Mouse (Mus musculus) liver, embryonic 14.5 days (tissue): ENCODE measurements around the gene Clmn. TPM values are rescaled to one million over a fixed set of nuclear protein-coding genes. Genes with fewer than 3 reads are reported as not detected.

ENCODE experiments used
- ATAC-seq: fragments of 200-750 bp; cut with Nextera tagmentation; 2 replicates; pipeline ENCODE4 v1.8.0; 2017; ENCODE audit warnings: moderate number of reproducible peaks, mild to moderate bottlenecking, moderate library complexity; ENCODE audit not compliant: insufficient read depth
- DNase-seq, 3 experiments: peaks; one replicate each; pipeline ENCODE4 v3.0.0-alpha.2; 2012 to 2013; ENCODE audit warnings: low read depth in 3 of 3, low spot score in 3 of 3
- H3K27ac ChIP-seq: fragments of 300-500 bp; sonication (generic); 2 replicates; pipeline ENCODE4 v1.5.1; 2014; ENCODE audit warnings: moderate library complexity, mild to moderate bottlenecking, control low read depth, inconsistent platforms
- H3K27me3 ChIP-seq: fragments of 300-500 bp; sonication (generic); 2 replicates; pipeline ENCODE4 v1.6.1; 2014; ENCODE audit warnings: mild to moderate bottlenecking, low read length, moderate library complexity; ENCODE audit not compliant: control insufficient read depth, insufficient read depth
- H3K36me3 ChIP-seq: fragments of 300-500 bp; sonication (generic); replicated peaks from 2 replicates; pipeline ENCODE4 v1.6.1; 2014; ENCODE audit warnings: low read depth; ENCODE audit not compliant: control insufficient read depth, insufficient read depth
- H3K4me1 ChIP-seq, 2 experiments: fragments of 200-500 bp in 1 of 2; fragments of 300-500 bp in 1 of 2; sonication (generic) in 1 of 2; replicated peaks; 2 replicates each; pipeline ENCODE4 v1.6.1; 2012 to 2014; ENCODE audit warnings: antibody characterized with exemption in 1 of 2, inconsistent platforms in 1 of 2, low read length in 1 of 2; ENCODE audit not compliant: control insufficient read depth in 2 of 2, insufficient read depth in 2 of 2
- H3K4me2 ChIP-seq: fragments of 300-500 bp; sonication (generic); 2 replicates; pipeline ENCODE4 v1.6.1; 2014; ENCODE audit warnings: low read depth, mild to moderate bottlenecking, control low read depth, moderate library complexity
- H3K4me3 ChIP-seq, 2 experiments: fragments of 200-500 bp in 1 of 2; fragments of 300-500 bp in 1 of 2; sonication (generic) in 1 of 2; 2 replicates each; pipeline ENCODE4 v1.5.1; 2012 to 2014; ENCODE audit warnings: low read depth in 2 of 2, low read length in 2 of 2, mild to moderate bottlenecking in 2 of 2, control low read depth in 1 of 2, inconsistent platforms in 1 of 2, moderate library complexity in 1 of 2; ENCODE audit not compliant: insufficient read depth in 1 of 2
- H3K9ac ChIP-seq: fragments of 300-500 bp; sonication (generic); replicated peaks from 2 replicates; pipeline ENCODE4 v1.6.1; 2014; ENCODE audit warnings: mild to moderate bottlenecking, control low read depth, moderate library complexity
- H3K9me3 ChIP-seq: fragments of 300-500 bp; sonication (generic); 2 replicates; pipeline ENCODE4 v1.6.1; 2016; ENCODE audit warnings: low read length, mixed read lengths; ENCODE audit not compliant: control insufficient read depth
- CTCF ChIP-seq: IDR thresholded peaks from 2 replicates; pipeline ENCODE4 v1.5.1; 2016; ENCODE audit warnings: antibody characterized with exemption, low read depth, control low read depth
- EP300 ChIP-seq: IDR thresholded peaks from 2 replicates; pipeline ENCODE4 v1.6.1; 2016; ENCODE audit warnings: antibody characterized with exemption, low read depth
- WGBS: fragments of 180-500 bp; shearing (Covaris S2); extraction: QIAGEN DNeasy Blood & Tissue Kit; methylation state at CpG from one replicate; pipeline ENCODE4 v1.1.7; 2014; ENCODE audit not compliant: insufficient replicate concordance; 5-methylcytosine and 5-hydroxymethylcytosine counted together
- polyA plus RNA-seq, 2 experiments: library from polyadenylated mRNA; depleted of rRNA in 1 of 2; stranded (reverse) in 1 of 2; unstranded in 1 of 2; fragments of >200 nt; fragmentation: Nextera tagmentation in 1 of 2; extraction: Ambion mirVana in 1 of 2; gene quantifications; 2 replicates each; pipeline versions ENCODE4 v1.2.1 to v1.2.3; 2012 to 2014

Gene Clmn
- polyA plus RNA-seq, 2 experiments = 0.32 to 0.33 TPM

DNA sequence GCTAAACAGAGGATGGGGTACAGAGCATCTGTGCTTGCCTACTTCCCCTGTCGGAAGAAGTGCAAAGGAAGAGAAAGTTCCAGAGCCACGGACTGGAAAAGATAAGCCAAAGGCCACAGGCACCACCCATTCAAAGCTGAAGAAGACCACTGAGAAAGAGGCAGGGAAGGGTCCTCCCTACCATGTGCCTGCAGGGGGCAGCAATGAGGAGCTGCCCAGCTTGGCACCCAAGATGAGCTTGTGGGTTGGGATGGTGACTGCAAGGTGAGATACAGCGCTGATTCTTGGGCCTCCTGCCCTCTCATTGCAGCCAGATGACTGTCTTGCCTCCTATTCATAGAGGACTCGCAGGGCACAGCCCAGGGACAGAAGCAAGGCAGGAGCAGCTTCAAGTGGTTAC lies 97.7 kb downstream of the Clmn start:
- Histone ChIP-seq H3K9me3 (no peaks in the 10 kb centered on the region), H3K9ac (no peak overlapping the region), H3K4me2 (no peak overlapping the region), H3K27ac (no peak overlapping the region), H3K4me1 (no peaks in the 10 kb centered on the region), H3K36me3 (no peaks in the 10 kb centered on the region), H3K27me3 (no peaks in the 10 kb centered on the region), H3K4me3 (no peak overlapping the region)
- TF ChIP-seq EP300 = no peak
- peak; percentile 72 for TF ChIP-seq CTCF
- WGBS = 37% methylated on average over 4 of the region's 4 CpGs
- ATAC-seq (no peak), DNase-seq (no peak)

DNA sequence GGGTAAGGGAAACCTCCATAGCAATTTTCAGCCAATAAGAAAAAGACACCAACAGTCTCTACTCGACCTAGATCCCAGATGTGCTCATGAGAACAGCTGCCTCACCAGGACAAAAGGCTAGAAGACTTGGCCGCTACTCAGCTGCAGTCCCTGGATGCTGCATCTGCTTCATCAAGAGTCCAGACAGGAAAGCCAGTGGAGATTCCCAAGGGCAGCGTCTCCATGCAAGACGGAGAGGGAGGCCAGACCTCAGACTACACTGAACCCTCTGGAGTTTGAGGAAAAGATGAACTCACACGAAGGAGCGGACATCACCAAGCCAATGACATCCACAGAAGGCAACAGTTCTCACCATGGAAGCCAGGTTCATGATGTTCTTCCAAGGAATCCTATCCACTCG lies 99.1 kb downstream of the Clmn start:
- Histone ChIP-seq H3K4me1 (no peaks in the 10 kb centered on the region), H3K9me3 (no peaks in the 10 kb centered on the region), H3K9ac (no peak overlapping the region), H3K4me3 (no peak overlapping the region), H3K27ac (no peak overlapping the region), H3K27me3 (no peaks in the 10 kb centered on the region), H3K4me2 (no peak overlapping the region), H3K36me3 (no peaks in the 10 kb centered on the region)
- DNase-seq = no peak
- no peak for TF ChIP-seq EP300
- no peak for TF ChIP-seq CTCF
- 58% methylated on average over 7 of the region's 7 CpGs for WGBS
- no peak for ATAC-seq

DNA sequence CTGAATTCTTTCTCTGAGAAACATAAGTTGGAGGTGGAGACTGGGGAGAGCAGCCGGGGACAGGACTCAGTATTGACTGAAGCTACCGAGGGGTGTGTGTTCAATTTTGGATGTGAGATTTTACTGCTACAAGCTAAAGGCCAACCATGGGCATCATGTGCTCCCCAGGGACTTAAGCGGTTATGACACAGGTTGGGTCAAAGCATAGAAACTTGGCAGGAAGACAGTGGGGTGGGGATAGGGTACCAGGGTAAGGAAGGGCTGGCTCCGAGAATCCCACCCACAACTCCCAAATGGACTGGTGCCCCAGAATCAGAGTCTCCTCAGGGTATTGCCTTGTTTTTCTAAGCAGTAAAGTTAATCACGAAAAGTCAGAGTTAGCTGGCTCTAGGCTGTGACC lies 99.8 kb downstream of the Clmn start:
- TF ChIP-seq EP300 = no peak
- no peak for TF ChIP-seq CTCF
- no peak overlapping the region for H3K4me2 ChIP-seq
- no peaks in the 10 kb centered on the region for H3K36me3 ChIP-seq
- H3K9ac ChIP-seq = no peak overlapping the region
- no peak for ATAC-seq
- H3K4me1 ChIP-seq = no peaks in the 10 kb centered on the region
- H3K27me3 ChIP-seq = no peaks in the 10 kb centered on the region
- no peak overlapping the region for H3K4me3 ChIP-seq
- no peak for DNase-seq
- WGBS = 41% methylated on average over 5 of the region's 5 CpGs
- H3K9me3 ChIP-seq = no peaks in the 10 kb centered on the region
- H3K27ac ChIP-seq = no peak overlapping the region

DNA sequence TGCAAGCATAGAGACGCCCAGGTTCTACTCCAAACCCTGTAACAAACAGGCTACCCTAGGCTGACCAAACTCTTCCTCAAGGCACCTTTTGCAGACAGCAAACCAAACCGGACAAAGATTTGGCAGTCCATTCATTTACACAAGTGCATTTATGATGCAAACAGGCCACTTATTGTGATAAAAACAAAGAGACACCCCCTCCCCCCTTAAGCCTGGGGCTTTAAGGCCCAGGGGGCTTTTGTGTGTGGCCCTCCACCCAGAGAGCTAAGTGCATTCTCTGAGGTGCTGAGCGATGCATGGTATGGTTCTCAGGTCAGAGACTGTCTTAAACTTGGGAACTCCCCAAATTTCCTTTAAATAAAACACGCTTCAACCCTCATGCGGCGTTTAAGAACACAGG lies 101.0 kb downstream of the Clmn start:
- Histone ChIP-seq H3K36me3 (no peaks in the 10 kb centered on the region), H3K27ac (no peak overlapping the region), H3K4me2 (no peak overlapping the region), H3K9ac (no peak overlapping the region), H3K9me3 (no peaks in the 10 kb centered on the region), H3K4me3 (no peak overlapping the region), H3K27me3 (no peaks in the 10 kb centered on the region), H3K4me1 (no peaks in the 10 kb centered on the region)
- TF ChIP-seq EP300 (no peak), CTCF (no peak)
- ATAC-seq (no peak), DNase-seq (no peak)
- WGBS = 62% methylated on average over 6 of the region's 6 CpGs

DNA sequence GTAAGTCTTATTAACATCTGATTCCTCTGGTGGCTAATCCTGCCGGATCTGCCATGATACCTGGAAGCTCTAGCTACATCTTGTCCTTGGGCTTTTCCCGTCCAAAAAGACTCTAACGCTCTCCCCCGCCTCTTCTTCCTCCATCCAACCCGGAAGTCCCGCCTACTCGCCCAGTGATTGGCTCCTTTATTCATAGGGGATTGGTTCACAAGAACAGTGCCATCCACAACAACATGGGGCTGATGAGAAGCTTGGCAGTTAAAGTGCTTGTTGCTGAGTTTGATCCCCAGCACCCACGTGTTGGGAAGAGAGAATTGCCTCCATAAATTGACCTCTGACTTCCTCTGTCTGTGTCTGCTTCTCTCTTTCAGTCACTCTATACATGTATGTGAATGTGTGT lies 103.5 kb downstream of the Clmn start:
- Histone ChIP-seq H3K36me3 (no peaks in the 10 kb centered on the region), H3K4me3 (no peak overlapping the region), H3K4me2 (no peak overlapping the region), H3K27me3 (no peaks in the 10 kb centered on the region), H3K9ac (no peak overlapping the region), H3K9me3 (no peaks in the 10 kb centered on the region), H3K27ac (no peak overlapping the region), H3K4me1 (no peaks in the 10 kb centered on the region)
- TF ChIP-seq EP300 = no peak
- no peak for TF ChIP-seq CTCF
- 59% methylated on average over 8 of the region's 8 CpGs for WGBS
- ATAC-seq (no peak), DNase-seq (no peak)
